Mouse (Mus musculus) liver, embryonic 12.5 days (tissue): Measurements from ENCODE around the gene Fut11. TPM values are rescaled to one million over a fixed set of nuclear protein-coding genes. Genes with fewer than 3 reads are reported as not detected.

Source experiments
- ATAC-seq: fragments of 200-750 bp; cut with Nextera tagmentation; 2 replicates; pipeline ENCODE4 v1.8.0; 2017; ENCODE audit warnings: moderate number of reproducible peaks, mild to moderate bottlenecking, moderate library complexity
- H3K27ac ChIP-seq: fragments of 300-500 bp; sonication (generic); 2 replicates; pipeline ENCODE4 v1.5.1; 2016; ENCODE audit warnings: mild to moderate bottlenecking
- H3K27me3 ChIP-seq: fragments of 300-500 bp; sonication (generic); replicated peaks from 2 replicates; pipeline ENCODE4 v1.6.1; 2016; ENCODE audit warnings: mild to moderate bottlenecking, moderate library complexity
- H3K36me3 ChIP-seq: fragments of 300-500 bp; sonication (generic); 2 replicates; pipeline ENCODE4 v1.6.1; 2016; ENCODE audit warnings: mild to moderate bottlenecking, moderate library complexity
- H3K4me1 ChIP-seq: fragments of 300-500 bp; sonication (generic); 2 replicates; pipeline ENCODE4 v1.6.1; 2016
- H3K4me2 ChIP-seq: fragments of 300-500 bp; sonication (generic); 2 replicates; pipeline ENCODE4 v1.6.1; 2016; ENCODE audit warnings: mild to moderate bottlenecking, moderate library complexity
- H3K4me3 ChIP-seq: fragments of 300-500 bp; sonication (generic); 2 replicates; pipeline ENCODE4 v1.5.1; 2016; ENCODE audit warnings: mild to moderate bottlenecking, moderate library complexity
- H3K9ac ChIP-seq: fragments of 300-500 bp; sonication (generic); 2 replicates; pipeline ENCODE4 v1.6.1; 2016; ENCODE audit warnings: mild to moderate bottlenecking, moderate library complexity
- H3K9me3 ChIP-seq: fragments of 300-500 bp; sonication (generic); replicated peaks from 2 replicates; pipeline ENCODE4 v1.6.1; 2016; ENCODE audit warnings: mild to moderate bottlenecking, moderate library complexity
- WGBS: fragments of 180-500 bp; shearing (Covaris S2); methylation state at CpG from one replicate; pipeline ENCODE4 v1.1.7; 2016; ENCODE audit not compliant: insufficient replicate concordance; 5-methylcytosine and 5-hydroxymethylcytosine counted together
- polyA plus RNA-seq: library from polyadenylated mRNA; unstranded; fragments of >200 nt; fragmentation: Nextera tagmentation; extraction: Ambion mirVana; gene quantifications from 2 replicates; pipeline ENCODE4 v1.2.1, GENCODE M21; 2016

The Fut11 gene
- 10.2 and 11.5 TPM in 2 replicates for polyA plus RNA-seq

DNA sequence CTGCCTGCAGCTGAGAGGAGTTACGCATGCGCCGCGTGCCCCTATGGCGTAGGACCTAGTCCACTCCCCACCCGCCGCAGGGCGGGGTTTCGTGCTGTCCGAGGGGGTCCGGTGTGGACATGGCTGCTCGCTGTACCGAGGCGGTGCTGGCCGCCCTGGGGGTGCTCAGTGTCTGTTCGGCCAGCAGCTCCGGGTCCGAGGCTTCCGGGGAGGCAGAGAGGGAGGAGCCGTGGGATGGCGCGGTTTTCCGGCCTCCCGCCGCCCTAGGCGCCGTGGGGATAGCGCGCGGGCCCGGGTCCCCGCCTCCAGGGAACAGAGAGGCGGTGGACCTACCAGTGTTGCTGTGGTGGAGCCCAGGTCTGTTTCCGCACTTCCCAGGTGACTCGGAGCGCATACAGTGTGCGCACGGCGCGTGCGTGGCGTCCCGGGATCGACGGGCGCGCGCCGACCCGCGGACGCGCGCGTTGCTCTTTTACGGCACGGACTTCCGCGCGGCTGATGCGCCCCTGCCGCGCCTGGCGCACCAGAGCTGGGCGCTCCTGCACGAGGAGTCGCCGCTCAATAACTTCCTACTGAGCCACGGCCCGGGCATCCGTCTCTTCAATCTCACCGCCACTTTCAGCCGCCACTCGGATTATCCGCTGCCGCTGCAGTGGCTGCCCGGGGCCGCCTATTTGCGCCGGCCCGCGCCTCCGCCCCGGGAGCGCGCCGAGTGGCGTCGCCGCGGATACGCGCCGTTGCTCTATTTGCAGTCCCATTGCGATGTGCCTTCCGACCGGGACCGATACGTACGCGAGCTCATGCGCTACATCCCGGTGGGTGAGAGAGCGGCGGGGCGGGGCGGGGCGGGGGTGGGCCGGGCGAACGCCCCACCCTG is at the start of gene Fut11:
TSS of gene Fut11 (plus strand) at position 85 of the 877 bp plus-strand sequence.
- Histone ChIP-seq H3K36me3 (peaks cover 78% of the 10 kb centered on the region), H3K27ac (peak within 1 kb of the TSS; percentile 96), H3K4me3 (peak within 1 kb of the TSS; percentile 94), H3K4me2 (peak within 1 kb of the TSS; percentile 90), H3K4me1 (peaks cover 59% of the 10 kb centered on the region), H3K27me3 (no peaks in the 10 kb centered on the region), H3K9me3 (no peaks in the 10 kb centered on the region), H3K9ac (peak within 1 kb of the TSS; percentile 94)
- under 1% methylated on average over 111 of the region's 111 CpGs for WGBS
- peak; percentile 87 for ATAC-seq

- H3K9me3 ChIP-seq = no peaks in the 10 kb centered on the region
- ATAC-seq = no peak
- H3K9ac ChIP-seq = no peak overlapping the region
- no peak overlapping the region for H3K4me3 ChIP-seq
- no peaks in the 10 kb centered on the region for H3K27me3 ChIP-seq
- H3K27ac ChIP-seq = no peak overlapping the region
- no peak overlapping the region for H3K4me2 ChIP-seq
- 49% methylated on average over 3 of the region's 3 CpGs for WGBS
- peaks cover 10% of the 10 kb centered on the region for H3K4me1 ChIP-seq
- H3K36me3 ChIP-seq = no peaks in the 10 kb centered on the region
Observed at GRCm38 (mm10) chr14:20645547-20645946, 49.2 kb upstream of the Fut11 start.

DNA sequence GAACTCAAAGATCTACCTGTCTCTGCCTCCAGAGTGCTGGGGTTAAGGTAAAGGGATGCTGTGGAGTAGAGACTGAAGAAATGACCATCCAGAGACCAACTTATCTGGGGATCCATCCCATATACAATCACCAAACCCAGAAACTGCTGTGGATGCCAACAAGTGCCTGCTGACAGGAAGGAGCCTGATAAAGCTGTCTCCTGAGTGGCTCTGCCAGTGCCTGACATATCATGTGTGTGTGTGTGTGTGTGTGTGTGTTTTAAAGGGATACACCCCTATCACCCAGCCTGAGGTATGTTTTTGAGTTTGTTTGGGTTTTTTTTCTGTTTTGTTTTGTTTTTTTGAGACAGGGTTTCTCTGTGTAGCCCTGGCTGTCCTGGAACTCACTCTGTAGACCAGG is 48.4 kb upstream of the Fut11 start:
- no peak overlapping the region for H3K4me3 ChIP-seq
- H3K27ac ChIP-seq = no peak overlapping the region
- ATAC-seq = no peak
- H3K27me3 ChIP-seq = no peaks in the 10 kb centered on the region
- H3K36me3 ChIP-seq = no peaks in the 10 kb centered on the region
- H3K4me2 ChIP-seq = no peak overlapping the region
- H3K9me3 ChIP-seq = no peaks in the 10 kb centered on the region
- H3K9ac ChIP-seq = no peak overlapping the region
- peaks cover 10% of the 10 kb centered on the region for H3K4me1 ChIP-seq

DNA sequence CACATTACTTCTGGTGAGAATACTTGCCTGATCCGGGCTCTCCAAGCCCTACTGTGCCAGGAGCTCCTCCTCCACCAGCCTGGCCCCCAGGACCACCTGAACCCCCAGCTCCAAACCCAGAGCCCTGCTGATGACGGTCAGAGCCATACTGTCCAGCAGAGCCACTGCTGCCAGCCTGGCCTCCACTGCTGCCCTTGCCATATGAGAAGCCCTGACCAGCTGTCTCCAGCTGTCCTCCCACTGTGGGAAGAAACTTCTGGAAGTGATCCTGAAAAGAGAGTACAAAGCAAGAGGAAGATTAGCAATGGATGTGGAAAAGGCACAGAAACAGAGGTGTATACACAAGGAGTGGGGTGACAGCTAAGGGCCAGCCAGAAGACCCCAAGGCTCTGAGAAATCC is 43.8 kb upstream of the Fut11 start:
- Histone ChIP-seq H3K4me3 (no peak overlapping the region), H3K9me3 (no peaks in the 10 kb centered on the region), H3K4me1 (no peaks in the 10 kb centered on the region), H3K36me3 (no peaks in the 10 kb centered on the region), H3K27me3 (no peaks in the 10 kb centered on the region; the same call in 1 of the 2 replicates), H3K27ac (no peak overlapping the region), H3K4me2 (no peak overlapping the region), H3K9ac (no peak overlapping the region)
- 64% methylated on average over 2 of the region's 2 CpGs for WGBS
- ATAC-seq = no peak

GRCm38 (mm10) chr14:20651722-20652256 is 43.0 kb upstream of the Fut11 start:
- no peak for ATAC-seq
- no peak overlapping the region for H3K4me2 ChIP-seq
- no peaks in the 10 kb centered on the region; the same call in 1 of the 2 replicates for H3K27me3 ChIP-seq
- H3K9ac ChIP-seq = no peak overlapping the region
- H3K27ac ChIP-seq = no peak overlapping the region
- no peaks in the 10 kb centered on the region for H3K36me3 ChIP-seq
- H3K4me1 ChIP-seq = no peaks in the 10 kb centered on the region
- no peaks in the 10 kb centered on the region for H3K9me3 ChIP-seq
- no peak overlapping the region for H3K4me3 ChIP-seq
- WGBS = 53% methylated on average over 4 of the region's 4 CpGs

- Histone ChIP-seq H3K27me3 (peaks cover 4% of the 10 kb centered on the region; the same call in 1 of the 2 replicates), H3K9ac (no peak overlapping the region), H3K4me1 (peaks cover 3% of the 10 kb centered on the region), H3K9me3 (no peaks in the 10 kb centered on the region), H3K4me2 (no peak overlapping the region), H3K36me3 (no peaks in the 10 kb centered on the region), H3K27ac (no peak overlapping the region), H3K4me3 (no peak overlapping the region)
- ATAC-seq = no peak
- WGBS = 65% methylated on average over 9 of the region's 9 CpGs
Observed at GRCm38 (mm10) chr14:20654690-20655421, 39.9 kb upstream of the Fut11 start.

GRCm38 (mm10) chr14:20655731-20656130 is 39.0 kb upstream of the Fut11 start:
- H3K4me1 ChIP-seq = peaks cover 9% of the 10 kb centered on the region
- H3K27ac ChIP-seq = no peak overlapping the region
- WGBS = 70% methylated on average over 9 of the region's 9 CpGs
- peaks cover 8% of the 10 kb centered on the region; the same call in 1 of the 2 replicates for H3K27me3 ChIP-seq
- ATAC-seq = no peak
- no peaks in the 10 kb centered on the region for H3K9me3 ChIP-seq
- no peak overlapping the region for H3K4me2 ChIP-seq
- no peaks in the 10 kb centered on the region for H3K36me3 ChIP-seq
- no peak overlapping the region for H3K9ac ChIP-seq
- no peak overlapping the region for H3K4me3 ChIP-seq

GRCm38 (mm10) chr14:20656361-20656760 is 38.4 kb upstream of the Fut11 start, which contains the start of gene Myoz1:
Myoz1 (minus strand) TSS chr14:20656540.
- Histone ChIP-seq H3K36me3 (no peaks in the 10 kb centered on the region), H3K4me3 (no peak within 1 kb of the TSS), H3K9ac (no peak within 1 kb of the TSS), H3K4me2 (no peak within 1 kb of the TSS), H3K27ac (no peak within 1 kb of the TSS), H3K4me1 (peaks cover 13% of the 10 kb centered on the region), H3K27me3 (peaks cover 12% of the 10 kb centered on the region), H3K9me3 (no peaks in the 10 kb centered on the region)
- WGBS = 52% methylated on average over 11 of the region's 11 CpGs
- ATAC-seq = no peak

- no peak overlapping the region for H3K27ac ChIP-seq
- no peak for ATAC-seq
- peaks cover 22% of the 10 kb centered on the region for H3K4me1 ChIP-seq
- H3K4me3 ChIP-seq = no peak overlapping the region
- H3K27me3 ChIP-seq = peaks cover 31% of the 10 kb centered on the region
- no peak overlapping the region for H3K9ac ChIP-seq
- no peak overlapping the region for H3K4me2 ChIP-seq
- no peaks in the 10 kb centered on the region for H3K36me3 ChIP-seq
- no peaks in the 10 kb centered on the region for H3K9me3 ChIP-seq
Observed at GRCm38 (mm10) chr14:20658326-20658725, 36.4 kb upstream of the Fut11 start.

DNA sequence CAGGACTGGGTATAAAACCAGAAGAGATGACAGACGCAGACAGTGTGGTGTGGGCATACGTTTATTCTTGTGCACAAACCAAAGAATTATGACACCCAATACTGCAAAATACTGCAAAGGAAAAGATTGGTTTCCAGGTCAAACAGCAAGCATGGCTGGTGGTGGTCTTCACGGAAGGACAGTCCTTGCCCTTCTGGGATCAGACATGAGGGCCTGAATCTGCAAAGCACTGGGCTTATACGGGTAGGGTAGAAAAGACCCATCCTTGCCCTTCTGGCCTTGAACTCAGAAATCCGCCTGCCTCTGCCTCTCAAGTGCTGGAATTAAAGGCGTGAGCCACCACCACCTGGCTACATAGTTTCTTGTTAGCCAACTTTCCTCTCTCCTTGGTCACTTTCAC is 35.9 kb upstream of the Fut11 start:
- no peak for ATAC-seq
- Histone ChIP-seq H3K4me2 (no peak overlapping the region), H3K27ac (no peak overlapping the region), H3K9me3 (no peaks in the 10 kb centered on the region), H3K4me1 (peaks cover 22% of the 10 kb centered on the region), H3K36me3 (no peaks in the 10 kb centered on the region), H3K27me3 (peaks cover 37% of the 10 kb centered on the region), H3K9ac (no peak overlapping the region), H3K4me3 (no peak overlapping the region)
- WGBS = 71% methylated on average over 6 of the region's 6 CpGs

GRCm38 (mm10) chr14:20659687-20660086 is 35.1 kb upstream of the Fut11 start:
- 87% methylated on average over 7 of the region's 7 CpGs for WGBS

More at GRCm38 (mm10) chr14:20659687-20660086, 35.1 kb upstream of the Fut11 start:
- no peak overlapping the region for H3K4me2 ChIP-seq
- H3K36me3 ChIP-seq = no peaks in the 10 kb centered on the region
- ATAC-seq = no peak
- H3K4me3 ChIP-seq = no peak overlapping the region
- no peak overlapping the region for H3K9ac ChIP-seq
- no peaks in the 10 kb centered on the region for H3K9me3 ChIP-seq
- peaks cover 22% of the 10 kb centered on the region for H3K4me1 ChIP-seq
- peaks cover 45% of the 10 kb centered on the region for H3K27me3 ChIP-seq
- no peak overlapping the region for H3K27ac ChIP-seq
